Mouse (Mus musculus) MEL (cell line): ENCODE results near the gene Adamts9. TPM values are rescaled to one million over a fixed set of nuclear protein-coding genes. Genes with fewer than 3 reads are reported as not detected.

ENCODE experiments used
- DNase-seq: peaks from one replicate; pipeline ENCODE4 v3.0.0; 2011; ENCODE audit warnings: low read depth, low spot score
- H3K27ac ChIP-seq: 2 replicates; pipeline ENCODE4 v1.5.1; 2012; ENCODE audit warnings: low read depth, mild to moderate bottlenecking, control low read depth, low read length, moderate library complexity; ENCODE audit not compliant: control insufficient read depth
- H3K27me3 ChIP-seq, 2 experiments: fragments of 150-350 bp in 1 of 2; sonication (generic) in 1 of 2; 2 replicates each; pipeline ENCODE4 v1.6.1; 2012; ENCODE audit warnings: low read length in 2 of 2, mild to moderate bottlenecking in 2 of 2, improper control_type of control experiment in 1 of 2, moderate library complexity in 1 of 2; ENCODE audit not compliant: insufficient read depth in 2 of 2, control insufficient read depth in 1 of 2
- H3K36me3 ChIP-seq, 2 experiments: 2 replicates each; pipeline ENCODE4 v1.6.1; 2012 to 2014; ENCODE audit warnings: low read length in 2 of 2, improper control_type of control experiment in 1 of 2, inconsistent platforms in 1 of 2, mild to moderate bottlenecking in 1 of 2; ENCODE audit not compliant: insufficient read depth in 2 of 2, control insufficient read depth in 1 of 2
- H3K4me1 ChIP-seq, 2 experiments: fragments of 150-350 bp in 1 of 2; sonication (generic) in 1 of 2; 2 replicates each; pipeline ENCODE4 v1.6.1; 2012; ENCODE audit warnings: low read length in 2 of 2, improper control_type of control experiment in 1 of 2, mild to moderate bottlenecking in 1 of 2; ENCODE audit not compliant: insufficient read depth in 2 of 2, control insufficient read depth in 1 of 2
- H3K4me3 ChIP-seq, 2 experiments: fragments of 150-350 bp in 1 of 2; sonication (generic) in 1 of 2; 2 replicates each; pipeline ENCODE4 v1.5.1; 2012; ENCODE audit warnings: low read depth in 2 of 2, low read length in 2 of 2, mild to moderate bottlenecking in 2 of 2, moderate library complexity in 2 of 2, control low read depth in 1 of 2, improper control_type of control experiment in 1 of 2; ENCODE audit not compliant: control insufficient read depth in 1 of 2, insufficient read depth in 1 of 2
- H3K79me2 ChIP-seq: 2 replicates; pipeline ENCODE4 v1.6.1; 2012; ENCODE audit warnings: mild to moderate bottlenecking, low read length, moderate library complexity; ENCODE audit not compliant: control insufficient read depth, poor library complexity, insufficient read depth
- H3K9ac ChIP-seq: 2 replicates; pipeline ENCODE4 v1.6.1; 2012; ENCODE audit warnings: low read depth, mild to moderate bottlenecking, control low read depth, low read length, moderate library complexity; ENCODE audit not compliant: control insufficient read depth, poor library complexity, severe bottlenecking
- H3K9me3 ChIP-seq: fragments of 150-350 bp; sonication (generic); replicated peaks from 2 replicates; pipeline ENCODE4 v1.6.1; 2012; ENCODE audit warnings: mild to moderate bottlenecking, low read length, improper control_type of control experiment, moderate library complexity; ENCODE audit not compliant: insufficient read depth
- BHLHE40 ChIP-seq: IDR thresholded peaks from 2 replicates; pipeline ENCODE4 v1.6.1; 2012; ENCODE audit warnings: low read depth, mild to moderate bottlenecking, inconsistent platforms, low read length, improper control_type of control experiment, borderline replicate concordance
- CHD1 ChIP-seq: IDR thresholded peaks from 2 replicates; pipeline ENCODE4 v1.6.1; 2012; ENCODE audit warnings: low read depth, mild to moderate bottlenecking, inconsistent platforms, low read length, improper control_type of control experiment
- E2F4 ChIP-seq: IDR thresholded peaks from 2 replicates; pipeline ENCODE4 v1.6.1; 2011; ENCODE audit warnings: low read depth, low read length, improper control_type of control experiment, borderline replicate concordance
- GATA1 ChIP-seq: IDR thresholded peaks from 2 replicates; pipeline ENCODE4 v1.6.1; 2011; ENCODE audit warnings: low read depth, low read length, improper control_type of control experiment
- JUND ChIP-seq: IDR thresholded peaks from 2 replicates; pipeline ENCODE4 v1.6.1; 2011; ENCODE audit warnings: low read depth, mild to moderate bottlenecking, improper control_type of control experiment, low read length
- MAFK ChIP-seq: IDR thresholded peaks from 2 replicates; pipeline ENCODE4 v1.6.1; 2011; ENCODE audit warnings: low read depth, mild to moderate bottlenecking, low read length, improper control_type of control experiment, borderline replicate concordance
- MEF2A ChIP-seq: IDR thresholded peaks from 2 replicates; pipeline ENCODE4 v1.6.1; 2014; ENCODE audit warnings: low read depth, mild to moderate bottlenecking, inconsistent platforms, low read length, improper control_type of control experiment; ENCODE audit not compliant: poor library complexity, insufficient replicate concordance, severe bottlenecking; ENCODE audit errors: extremely low read depth
- MXI1 ChIP-seq: IDR thresholded peaks from 2 replicates; pipeline ENCODE4 v1.6.1; 2011; ENCODE audit warnings: mild to moderate bottlenecking, low read depth, low read length, improper control_type of control experiment
- MYB ChIP-seq: IDR thresholded peaks from 2 replicates; pipeline ENCODE4 v1.6.1; 2011; ENCODE audit warnings: mild to moderate bottlenecking, low read depth, low read length, improper control_type of control experiment
- NELFE ChIP-seq: IDR thresholded peaks from 2 replicates; pipeline ENCODE4 v1.6.1; 2011; ENCODE audit warnings: low read depth, low read length, improper control_type of control experiment
- NRF1 ChIP-seq: IDR thresholded peaks from 2 replicates; pipeline ENCODE4 v1.6.1; 2014; ENCODE audit warnings: low read depth, mild to moderate bottlenecking, inconsistent platforms, low read length, improper control_type of control experiment, moderate library complexity; ENCODE audit not compliant: poor library complexity, insufficient read depth, severe bottlenecking
- RCOR1 ChIP-seq: IDR thresholded peaks from 2 replicates; pipeline ENCODE4 v1.6.1; 2012; ENCODE audit warnings: low read depth, mild to moderate bottlenecking, inconsistent platforms, low read length, improper control_type of control experiment
- TCF12 ChIP-seq: IDR thresholded peaks from 2 replicates; pipeline ENCODE4 v1.6.1; 2014; ENCODE audit warnings: low read depth, mild to moderate bottlenecking, inconsistent platforms, low read length, improper control_type of control experiment, moderate library complexity
- UBTF ChIP-seq: IDR thresholded peaks from 2 replicates; pipeline ENCODE4 v1.6.1; 2012; ENCODE audit warnings: low read depth, mild to moderate bottlenecking, inconsistent platforms, low read length, improper control_type of control experiment, moderate library complexity, borderline replicate concordance; ENCODE audit not compliant: insufficient read depth
- polyA plus RNA-seq, 2 experiments: library from polyadenylated mRNA; stranded (reverse) in 1 of 2; unstranded in 1 of 2; fragments of >175 nt in 1 of 2; fragments of >200 nt in 1 of 2; gene quantifications; 2 replicates each; pipeline versions ENCODE4 v1.2.1 to v1.2.4; 2012; ENCODE audit warnings: low replicate concordance in 2 of 2, low read depth in 1 of 2; ENCODE audit not compliant: insufficient read length in 2 of 2, insufficient read depth in 1 of 2, missing spikeins in 1 of 2
- total RNA-seq: library from RNA; depleted of rRNA; stranded (reverse); fragments of 300-350 nt; gene quantifications from 2 replicates; pipeline ENCODE4 v1.2.3, GENCODE M21; 2012

Gene Adamts9
- total and polyA plus RNA-seq, 3 experiments: not detected

DNA sequence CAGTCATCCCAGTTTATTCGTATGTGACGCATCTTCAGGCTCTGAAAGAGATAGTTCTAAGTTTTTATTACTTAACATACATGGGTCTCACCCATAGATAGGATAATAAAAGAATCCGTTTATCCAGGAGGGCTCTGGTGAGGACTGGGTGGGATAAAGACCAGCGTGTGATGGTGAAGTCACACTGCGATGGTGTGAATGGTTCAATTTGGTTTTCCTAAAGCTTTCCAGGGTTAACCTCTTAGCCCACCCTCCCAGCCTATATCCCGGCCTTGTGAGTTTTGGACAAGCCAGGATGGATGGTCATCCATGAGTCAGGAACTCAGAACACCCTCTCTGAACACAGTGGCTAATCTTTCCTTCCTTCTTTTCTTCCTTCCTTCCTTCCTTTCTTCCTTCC, 17.7 kb upstream of the Adamts9 start:
- Histone ChIP-seq H3K9me3 (no peaks in the 10 kb centered on the region), H3K27ac (no peak overlapping the region), H3K36me3 (no peaks in the 10 kb centered on the region), H3K79me2 (no peaks in the 10 kb centered on the region), H3K4me3 (no peak overlapping the region), H3K9ac (no peak overlapping the region), H3K4me1 (no peaks in the 10 kb centered on the region), H3K27me3 (no peaks in the 10 kb centered on the region)
- no peak for DNase-seq
- TF ChIP-seq CHD1 (no peak), RCOR1 (no peak), E2F4 (no peak), NELFE (no peak), MXI1 (no peak), BHLHE40 (no peak), NRF1 (no peak), UBTF (no peak), MEF2A (no peak), MYB (no peak), JUND (no peak), GATA1 (no peak), TCF12 (no peak)

DNA sequence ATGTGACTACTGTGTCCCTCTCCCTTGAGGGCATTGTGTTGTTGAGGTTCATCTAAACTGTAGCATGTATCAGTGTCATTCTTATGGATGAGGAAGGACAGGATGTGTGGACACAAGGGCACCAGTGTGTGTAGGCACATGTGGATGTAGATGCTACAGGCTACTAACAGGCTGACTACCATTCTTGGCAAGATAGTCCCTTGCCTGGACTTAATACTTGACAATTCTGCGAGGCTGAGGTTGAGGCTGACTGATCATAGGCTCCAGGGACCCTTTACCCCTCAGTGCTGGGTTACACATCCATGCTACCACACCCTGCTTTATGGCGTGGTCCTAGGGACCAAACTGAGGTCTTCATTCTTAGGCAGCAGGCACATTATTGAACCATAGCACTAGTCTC, 16.1 kb upstream of the Adamts9 start:
- Histone ChIP-seq H3K27me3 (no peaks in the 10 kb centered on the region), H3K9me3 (no peaks in the 10 kb centered on the region), H3K79me2 (no peaks in the 10 kb centered on the region), H3K36me3 (no peaks in the 10 kb centered on the region), H3K27ac (no peak overlapping the region), H3K4me1 (no peaks in the 10 kb centered on the region), H3K9ac (no peak overlapping the region), H3K4me3 (no peak overlapping the region)
- DNase-seq: no peak
- TF ChIP-seq MAFK: no peak
